Mouse (Mus musculus): ENCODE data around the gene Yif1a. TPM values are rescaled to one million over a fixed set of nuclear protein-coding genes. Genes with fewer than 3 reads are reported as not detected.

Gene Yif1a
- polyA plus RNA-seq, 1 experiment from 2014 or later: 73.4 TPM

DNA sequence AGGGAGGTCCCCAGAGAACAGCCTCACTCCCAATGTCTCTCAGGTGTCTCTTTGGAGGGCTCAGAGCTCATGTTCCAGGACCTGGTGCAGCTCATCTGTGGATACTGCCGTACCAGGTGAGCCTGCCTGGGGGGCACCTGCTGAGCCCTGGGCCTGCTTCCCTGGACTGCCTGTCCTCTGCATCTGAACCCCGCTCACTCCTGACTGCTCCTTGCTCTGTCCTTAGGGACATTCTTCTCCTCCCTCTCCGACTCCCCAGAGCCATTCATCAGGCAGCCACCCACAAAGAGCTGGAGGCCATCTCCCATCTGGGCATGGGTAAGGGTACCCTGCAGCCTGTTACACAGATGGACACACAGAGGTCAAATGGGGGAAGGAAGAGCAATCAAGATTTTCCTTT, 36.8 kb upstream of the Yif1a start:
- peak overlapping the region; percentile 44 for H3K4me3 ChIP-seq
- 35% methylated on average over 3 of the region's 3 CpGs for WGBS
- H3K27me3 ChIP-seq (replicated peaks; ENCODE audit: low read depth, poor library complexity, severe bottlenecking): peaks cover 56% of the 10 kb centered on the region
- no peak for DNase-seq (ENCODE audit: low spot score)
- H3K9me3 ChIP-seq: no peaks in the 10 kb centered on the region
- H3K36me3 ChIP-seq (replicated peaks): peaks cover 36% of the 10 kb centered on the region
- peak overlapping the region; percentile 67 for H3K27ac ChIP-seq (replicated peaks)
- H3K4me1 ChIP-seq: peaks cover 41% of the 10 kb centered on the region

GRCm38 (mm10) chr19:5052166-5052822, 36.0 kb upstream of the Yif1a start:
- Histone ChIP-seq H3K27ac (replicated peaks) (peak overlapping the region; percentile 37; the same call in 1 of the 2 replicates), H3K27me3 (replicated peaks; ENCODE audit: low read depth, poor library complexity, severe bottlenecking) (peaks cover 56% of the 10 kb centered on the region), H3K4me1 (peaks cover 48% of the 10 kb centered on the region), H3K36me3 (replicated peaks) (peaks cover 28% of the 10 kb centered on the region), H3K9me3 (no peaks in the 10 kb centered on the region), H3K4me3 (peak overlapping the region; percentile 44)
- no peak for DNase-seq (ENCODE audit: low spot score)
- 25% methylated on average over 25 of the region's 25 CpGs for WGBS

DNA sequence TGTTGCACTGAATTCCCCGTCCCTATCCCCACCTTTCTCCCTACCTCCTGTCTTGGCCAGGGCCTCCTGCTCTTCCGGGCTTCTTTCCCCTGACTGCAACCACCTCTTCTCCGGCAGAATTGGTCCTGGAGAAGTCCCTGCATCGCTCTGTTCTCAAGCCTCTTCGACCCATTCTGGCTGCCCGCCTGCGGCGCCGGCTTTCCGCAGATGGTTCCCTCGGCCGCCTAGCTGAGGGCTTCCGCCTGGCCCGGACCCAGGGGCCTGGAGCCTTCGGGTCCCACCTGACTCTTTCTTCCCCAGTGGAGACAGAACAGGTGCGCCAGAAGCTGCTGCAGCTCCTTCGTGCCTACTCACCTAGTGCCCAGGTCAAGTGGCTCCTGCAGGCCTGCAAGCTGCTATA, 35.5 kb upstream of the Yif1a start:
- Histone ChIP-seq H3K27ac (replicated peaks) (peak overlapping the region; percentile 37; the same call in 1 of the 2 replicates), H3K36me3 (replicated peaks) (peaks cover 23% of the 10 kb centered on the region), H3K4me1 (peaks cover 53% of the 10 kb centered on the region), H3K9me3 (no peaks in the 10 kb centered on the region), H3K4me3 (no peak overlapping the region), H3K27me3 (replicated peaks; ENCODE audit: low read depth, poor library complexity, severe bottlenecking) (peaks cover 56% of the 10 kb centered on the region)
- no peak for DNase-seq (ENCODE audit: low spot score)
- WGBS: 63% methylated on average over 17 of the region's 17 CpGs

DNA sequence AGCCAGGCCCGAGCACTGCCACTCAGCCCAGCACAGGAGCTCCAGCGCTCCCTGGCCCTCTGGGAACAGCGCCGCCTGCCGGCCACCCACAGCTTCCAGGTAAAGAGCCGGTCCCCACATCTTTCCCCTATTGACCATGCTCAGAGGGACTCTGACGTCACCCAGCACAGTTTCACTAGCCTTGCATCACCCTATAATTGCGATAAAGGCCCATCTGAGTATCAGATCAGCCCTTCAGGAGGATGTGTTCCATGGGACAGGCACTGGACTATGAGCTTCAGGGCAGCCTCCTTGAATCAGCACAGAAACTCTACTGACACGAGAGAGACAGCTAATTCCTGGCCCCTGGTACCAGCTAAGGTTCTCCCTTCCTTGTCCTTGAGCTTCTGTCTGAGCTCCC, 34.4 kb upstream of the Yif1a start:
- H3K9me3 ChIP-seq: no peaks in the 10 kb centered on the region
- peak; percentile 84 for DNase-seq (ENCODE audit: low spot score)
- H3K27me3 ChIP-seq (replicated peaks; ENCODE audit: low read depth, poor library complexity, severe bottlenecking): peaks cover 56% of the 10 kb centered on the region
- H3K27ac ChIP-seq (replicated peaks): no peak overlapping the region
- H3K36me3 ChIP-seq (replicated peaks): peaks cover 12% of the 10 kb centered on the region
- peaks cover 63% of the 10 kb centered on the region for H3K4me1 ChIP-seq
- WGBS: 17% methylated on average over 9 of the region's 9 CpGs
- H3K4me3 ChIP-seq: peak overlapping the region; percentile 17; the same call in 1 of the 2 replicates

DNA sequence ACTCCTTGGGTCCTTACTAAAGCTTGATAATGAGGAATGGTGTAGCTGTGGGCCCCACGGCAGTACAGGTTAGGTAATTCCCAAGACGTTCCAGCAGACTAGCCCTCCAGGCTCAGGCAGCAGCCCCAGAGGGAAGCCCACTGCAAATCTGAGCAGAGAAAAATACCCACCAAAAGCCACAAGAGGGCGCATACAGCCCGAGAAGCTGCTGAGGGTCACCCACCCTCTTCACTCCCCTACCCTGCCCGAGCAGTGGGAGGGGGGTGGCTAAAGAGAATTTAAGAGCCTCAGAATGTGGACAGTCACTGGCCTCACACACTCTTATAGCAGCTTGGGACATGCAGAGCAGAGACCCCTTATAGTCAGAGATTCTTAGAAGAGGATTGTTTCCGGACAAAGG, 32.1 kb upstream of the Yif1a start:
- DNase-seq (ENCODE audit: low spot score): peak; percentile 81
- no peaks in the 10 kb centered on the region for H3K9me3 ChIP-seq
- peaks cover 41% of the 10 kb centered on the region for H3K27me3 ChIP-seq (replicated peaks; ENCODE audit: low read depth, poor library complexity, severe bottlenecking)
- peak overlapping the region; percentile 77 for H3K27ac ChIP-seq (replicated peaks)
- WGBS: 11% methylated on average over 6 of the region's 6 CpGs
- peaks cover 65% of the 10 kb centered on the region for H3K4me1 ChIP-seq
- 0 out of 2 replicates have a peak, but pooled peaks cover 4% of the 10 kb centered on the region for H3K36me3 ChIP-seq (replicated peaks)
- H3K4me3 ChIP-seq: 0 out of 2 replicates have a peak overlapping the region, but pooled peaks have one; percentile 19

- Histone ChIP-seq H3K27me3 (replicated peaks; ENCODE audit: low read depth, poor library complexity, severe bottlenecking) (peaks cover 22% of the 10 kb centered on the region), H3K4me1 (peaks cover 68% of the 10 kb centered on the region), H3K4me3 (peak overlapping the region; percentile 29; the same call in 1 of the 2 replicates), H3K27ac (replicated peaks) (peak overlapping the region; percentile 82), H3K9me3 (no peaks in the 10 kb centered on the region), H3K36me3 (replicated peaks) (0 out of 2 replicates have a peak, but pooled peaks cover 4% of the 10 kb centered on the region)
- peak; percentile 10 for DNase-seq (ENCODE audit: low spot score)
- WGBS: 26% methylated on average over 16 of the region's 16 CpGs
These were observed 30.2 kb upstream of the Yif1a start for GRCm38 (mm10) chr19:5057876-5058775.

GRCm38 (mm10) chr19:5058801-5059771, 29.3 kb upstream of the Yif1a start:
- peak; percentile 68 for DNase-seq (ENCODE audit: low spot score)
- Histone ChIP-seq H3K9me3 (no peaks in the 10 kb centered on the region), H3K27me3 (replicated peaks; ENCODE audit: low read depth, poor library complexity, severe bottlenecking) (peaks cover 13% of the 10 kb centered on the region), H3K4me3 (peak overlapping the region; percentile 29), H3K27ac (replicated peaks) (peak overlapping the region; percentile 82), H3K36me3 (replicated peaks) (no peaks in the 10 kb centered on the region), H3K4me1 (peaks cover 68% of the 10 kb centered on the region)
- 10% methylated on average over 10 of the region's 10 CpGs for WGBS

- Histone ChIP-seq H3K9me3 (no peaks in the 10 kb centered on the region), H3K27ac (replicated peaks) (peak overlapping the region; percentile 82), H3K4me1 (peaks cover 81% of the 10 kb centered on the region), H3K27me3 (replicated peaks; ENCODE audit: low read depth, poor library complexity, severe bottlenecking) (no peaks in the 10 kb centered on the region), H3K36me3 (replicated peaks) (no peaks in the 10 kb centered on the region), H3K4me3 (0 out of 2 replicates have a peak overlapping the region, but pooled peaks have one; percentile 13)
- DNase-seq (ENCODE audit: low spot score): peak; percentile 39
- 38% methylated on average over 5 of the region's 5 CpGs for WGBS
These were observed 27.7 kb upstream of the Yif1a start for GRCm38 (mm10) chr19:5060365-5061330.

DNA sequence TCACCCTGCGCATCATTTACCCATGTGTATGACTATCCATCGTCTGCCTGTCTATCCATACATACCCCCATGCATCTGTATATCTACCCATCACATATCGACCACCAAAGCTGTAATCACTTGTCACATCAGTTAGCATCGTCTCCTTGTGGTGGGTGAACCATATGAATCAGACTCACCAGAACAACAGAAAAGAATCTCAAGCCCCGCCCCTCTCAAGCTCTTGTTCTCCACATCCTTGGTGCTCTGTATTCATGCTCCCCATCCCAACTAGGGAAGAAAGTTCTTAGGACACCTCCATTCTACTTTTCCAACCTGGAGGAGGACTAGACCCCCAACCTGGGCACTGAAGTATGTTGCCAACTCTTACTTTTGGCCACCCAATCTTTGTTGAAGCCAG, 26.3 kb upstream of the Yif1a start:
- Histone ChIP-seq H3K36me3 (replicated peaks) (no peaks in the 10 kb centered on the region), H3K9me3 (no peaks in the 10 kb centered on the region), H3K4me3 (no peak overlapping the region), H3K27me3 (replicated peaks; ENCODE audit: low read depth, poor library complexity, severe bottlenecking) (peaks cover 6% of the 10 kb centered on the region), H3K27ac (replicated peaks) (peak overlapping the region; percentile 76), H3K4me1 (peaks cover 74% of the 10 kb centered on the region)
- DNase-seq (ENCODE audit: low spot score): peak; percentile 6
- WGBS: 86% methylated on average over 5 of the region's 5 CpGs

- Histone ChIP-seq H3K9me3 (no peaks in the 10 kb centered on the region), H3K4me3 (no peak overlapping the region; the same call in 1 of the 2 replicates), H3K36me3 (replicated peaks) (no peaks in the 10 kb centered on the region), H3K27me3 (replicated peaks; ENCODE audit: low read depth, poor library complexity, severe bottlenecking) (peaks cover 10% of the 10 kb centered on the region), H3K4me1 (peaks cover 76% of the 10 kb centered on the region), H3K27ac (replicated peaks) (peak overlapping the region; percentile 76)
- WGBS: 35% methylated on average over 6 of the region's 6 CpGs
- DNase-seq (ENCODE audit: low spot score): no peak
These were observed 25.9 kb upstream of the Yif1a start for GRCm38 (mm10) chr19:5062446-5062845.

DNA sequence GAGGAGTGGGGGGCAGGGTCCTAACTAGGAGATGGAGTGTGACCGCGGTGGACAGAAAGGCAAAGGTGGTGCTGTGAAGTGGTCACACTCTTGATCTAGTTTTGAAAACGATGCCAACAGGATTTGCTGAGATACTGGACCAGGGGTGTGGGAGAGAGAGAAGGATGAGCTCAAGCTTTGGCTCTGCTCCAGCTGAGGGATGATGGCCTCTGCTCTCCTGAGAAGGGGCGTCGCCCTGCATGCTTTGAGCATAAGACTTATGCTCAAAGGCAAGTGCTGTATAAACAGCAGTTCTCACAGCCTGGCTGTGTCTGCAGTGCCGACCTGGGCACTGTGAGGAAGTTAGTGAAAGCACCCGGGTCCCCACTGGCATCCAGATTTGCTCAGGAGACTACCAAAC, 23.2 kb upstream of the Yif1a start:
- peaks cover 76% of the 10 kb centered on the region for H3K4me1 ChIP-seq

More for the DNA sequence above, 23.2 kb upstream of the Yif1a start:
- H3K4me3 ChIP-seq: no peak overlapping the region
- H3K27me3 ChIP-seq (replicated peaks; ENCODE audit: low read depth, poor library complexity, severe bottlenecking): peaks cover 37% of the 10 kb centered on the region
- WGBS: 70% methylated on average over 7 of the region's 7 CpGs
- DNase-seq (ENCODE audit: low spot score): no peak
- no peaks in the 10 kb centered on the region for H3K36me3 ChIP-seq (replicated peaks)
- H3K27ac ChIP-seq (replicated peaks): peak overlapping the region; percentile 14
- no peaks in the 10 kb centered on the region for H3K9me3 ChIP-seq
